Mouse (Mus musculus): ENCODE results near the gene Usp18. TPM values are rescaled to one million over a fixed set of nuclear protein-coding genes. Genes with fewer than 3 reads are reported as not detected.

The Usp18 gene
- 63.2 TPM for polyA plus RNA-seq (2017; shearing (Covaris generic))

DNA sequence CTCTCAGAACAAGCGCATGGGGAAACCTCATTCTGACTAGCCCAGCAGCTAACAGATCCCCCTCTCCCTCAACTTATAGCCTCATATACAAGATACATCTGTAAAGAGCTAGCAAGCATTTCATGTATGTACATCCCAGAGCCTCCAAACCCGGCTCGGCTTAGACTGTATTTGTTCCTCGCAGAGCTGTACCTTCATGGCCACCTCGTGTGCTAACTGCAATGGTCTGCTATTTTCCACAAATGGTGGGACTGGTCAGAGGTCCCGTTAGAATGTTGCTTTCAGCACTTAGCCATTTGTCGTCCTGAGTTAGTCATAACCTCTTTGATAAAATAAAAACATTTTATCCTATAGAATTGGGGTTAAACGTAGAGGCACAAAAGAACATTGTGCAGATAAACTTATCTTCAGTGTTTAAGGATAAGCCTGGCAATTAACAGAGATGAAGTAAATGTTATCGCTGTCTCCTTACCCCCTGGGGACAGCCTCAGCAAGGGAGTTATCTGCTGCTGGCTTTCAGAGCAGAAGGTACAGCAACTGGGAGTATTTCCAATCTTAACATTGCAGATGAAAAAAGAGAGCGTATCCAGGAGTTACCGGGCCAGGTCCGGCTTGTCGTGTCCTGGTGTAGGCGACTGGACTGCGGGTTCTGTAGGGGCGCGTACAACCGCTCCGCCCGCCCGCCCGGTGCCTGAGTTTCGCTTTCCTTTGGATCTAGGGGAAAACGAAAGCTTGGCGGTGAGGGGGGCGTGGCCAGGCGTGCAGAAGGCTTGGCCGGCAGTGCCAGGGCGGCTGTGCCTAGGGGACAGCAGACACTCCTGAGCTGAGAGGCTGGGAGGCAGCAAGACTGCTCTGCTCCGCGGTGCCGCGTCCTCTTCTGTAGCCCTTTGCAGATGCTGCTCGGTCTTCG lies at the start of gene Usp18:
Gene Usp18, plus strand, starts transcription at position 780 of the 910 bp plus-strand sequence.

GRCm38 (mm10) chr6:121210149-121210925 lies 35.4 kb upstream of the Usp18 start, which contains the start of gene Tuba8:
Tuba8 (plus strand) TSS chr6:121210696.

DNA sequence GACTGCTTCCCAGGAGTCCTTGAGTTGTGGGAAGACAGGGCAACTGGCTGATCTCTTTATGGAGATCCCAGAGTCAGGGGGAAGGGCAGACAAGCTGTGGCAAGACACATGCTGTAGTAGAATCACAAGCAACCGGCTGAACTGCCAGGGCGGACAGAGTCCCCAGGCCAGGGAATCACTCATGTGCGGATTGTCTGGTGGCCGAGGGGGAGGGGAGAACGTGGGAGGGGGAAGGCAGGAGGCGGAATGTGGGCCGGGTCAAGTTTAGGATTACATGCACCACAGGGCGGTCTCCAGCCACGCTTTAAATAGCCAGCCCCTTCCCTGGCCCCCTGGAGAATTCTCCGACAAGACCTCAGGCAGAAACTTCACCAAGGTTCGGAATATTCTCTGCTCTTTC lies 54.2 kb downstream of the Usp18 start, which contains the start of gene Slc6a13:
Gene Slc6a13, plus strand, starts transcription at position 274 of the 400 bp plus-strand sequence.

Other genes with a start within 250 kb of the Usp18 start
- 3.3 TPM for gene Mical3, start 114.9 kb upstream of the Usp18 start, polyA plus RNA-seq (2017; shearing (Covaris generic))
- gene Pex26, start 62.2 kb upstream of the Usp18 start, polyA plus RNA-seq (2017; shearing (Covaris generic)), result 3.7 TPM
- gene Tuba8, start 35.2 kb upstream of the Usp18 start, polyA plus RNA-seq (2017; shearing (Covaris generic)), result 0.33 TPM
- gene Slc6a13, start 54.3 kb downstream of the Usp18 start, polyA plus RNA-seq (2017; shearing (Covaris generic)), result not detected
- gene Slc6a12, start 97.2 kb downstream of the Usp18 start, polyA plus RNA-seq (2017; shearing (Covaris generic)), result not detected
- gene Iqsec3, start 227.8 kb downstream of the Usp18 start, polyA plus RNA-seq (2017; shearing (Covaris generic)), result not detected

All from effector memory CD4-positive, alpha-beta T cell, adult 7 months (primary cell).